In genomic region chr15:27390567-27390966, GRCm38 (mm10) we compare ENCODE assay signal across 18 mouse cellular contexts.
"Had no signal": no experiment of that assay in that cellular context is flagged by ENCODE, and none has a peak within 500 bp of the region (broad histone marks: within the 10 kb centered on the region; RNA-seq: fewer than 3 reads in every experiment).

No protein-coding gene starts in this region.

- H3K9ac ChIP-seq: liver, postnatal 0 days; lung, embryonic 15.5 days; midbrain, embryonic 13.5 days; midbrain, embryonic 15.5 days; neural tube, embryonic 12.5 days had no signal

- H3K27me3 ChIP-seq: lung, embryonic 15.5 days; megakaryocyte, embryonic 14.5 days; midbrain, embryonic 13.5 days; midbrain, embryonic 15.5 days; neural tube, embryonic 12.5 days had no signal

- H3K4me1 ChIP-seq: lung, embryonic 15.5 days; megakaryocyte, embryonic 14.5 days; midbrain, embryonic 13.5 days; midbrain, embryonic 15.5 days; neural tube, embryonic 12.5 days had no signal

- H3K27ac ChIP-seq: lung, embryonic 15.5 days; macrophage; midbrain, embryonic 13.5 days; midbrain, embryonic 15.5 days; neural tube, embryonic 12.5 days had no signal

- DNase-seq: liver, postnatal 0 days; lung, adult 2 months; lung, postnatal 14 days; lung, postnatal 36 days; right cerebral cortex, postnatal 14 days; right cerebral cortex, postnatal 4 days; spleen, adult 18-20 months; thymus, adult 18-20 months; thymus, postnatal 14 days; thymus, postnatal 36 days had no signal

- H3K4me2 ChIP-seq: lung, embryonic 15.5 days; midbrain, embryonic 11.5 days; midbrain, embryonic 13.5 days; midbrain, embryonic 15.5 days; neural tube, embryonic 12.5 days had no signal

- H3K36me3 ChIP-seq: lung, embryonic 15.5 days; midbrain, embryonic 13.5 days; midbrain, embryonic 15.5 days; neural tube, embryonic 12.5 days had no signal

- H3K9me3 ChIP-seq: lung, embryonic 15.5 days; megakaryocyte, embryonic 14.5 days; midbrain, embryonic 13.5 days; midbrain, embryonic 15.5 days; neural tube, embryonic 12.5 days had no signal

- H3K4me3 ChIP-seq: lung, embryonic 15.5 days; megakaryocyte, embryonic 14.5 days; midbrain, embryonic 13.5 days; midbrain, embryonic 15.5 days; neural tube, embryonic 12.5 days had no signal

- ATAC-seq: liver, postnatal 0 days; lung, postnatal 0 days; midbrain, embryonic 13.5 days; midbrain, embryonic 15.5 days had no signal
